Mouse (Mus musculus) cortical plate, adult 2 months (tissue): ENCODE measurements around the gene Vps35l.

Source experiments
- CTCF ChIP-seq: fragments of 200-500 bp; IDR thresholded peaks from 2 replicates; pipeline ENCODE4 v1.5.1; 2011; ENCODE audit warnings: mild to moderate bottlenecking, control low read depth, low read length; ENCODE audit not compliant: insufficient read depth; ENCODE audit errors: extremely low read depth
- POLR2A ChIP-seq: fragments of 200-500 bp; IDR thresholded peaks from 2 replicates; pipeline ENCODE4 v1.6.1; 2011; ENCODE audit warnings: mild to moderate bottlenecking, low read length, control low read depth; ENCODE audit not compliant: insufficient read depth; ENCODE audit errors: extremely low read depth

DNA sequence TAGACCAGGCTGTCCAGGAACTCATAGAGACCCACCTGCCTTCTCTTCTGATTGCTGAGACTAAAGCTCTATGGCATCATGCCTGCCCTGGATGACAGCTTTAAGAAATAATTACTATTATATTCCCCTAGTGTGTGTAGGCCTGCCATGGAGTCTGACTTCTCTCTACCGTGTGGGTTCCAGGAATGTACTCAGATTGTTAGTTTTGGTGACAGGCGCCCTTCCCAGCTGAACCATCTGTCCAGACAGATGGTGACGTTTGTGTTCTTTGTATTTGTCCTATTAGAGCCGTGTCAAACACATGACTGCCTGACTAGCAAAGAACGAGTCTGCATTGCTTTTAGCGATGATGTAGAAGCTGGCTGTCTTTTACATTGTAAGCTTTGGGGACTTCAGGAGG is 38.5 kb downstream of the Vps35l start:
- TF ChIP-seq CTCF (no peak), POLR2A (no peak)
